Mouse (Mus musculus) heart, postnatal 0 days (tissue): ENCODE results near the gene Sost.
A peak's percentile ranks its signal among the peaks of the same experiment; 100 is the strongest.

Experiments
- CTCF ChIP-seq: IDR thresholded peaks from 2 replicates; pipeline ENCODE4 v1.5.1; 2016; ENCODE audit warnings: antibody characterized with exemption, control low read depth, low read depth
- EP300 ChIP-seq: IDR thresholded peaks from 2 replicates; pipeline ENCODE4 v1.6.1; 2016; ENCODE audit warnings: antibody characterized with exemption, low read depth

DNA sequence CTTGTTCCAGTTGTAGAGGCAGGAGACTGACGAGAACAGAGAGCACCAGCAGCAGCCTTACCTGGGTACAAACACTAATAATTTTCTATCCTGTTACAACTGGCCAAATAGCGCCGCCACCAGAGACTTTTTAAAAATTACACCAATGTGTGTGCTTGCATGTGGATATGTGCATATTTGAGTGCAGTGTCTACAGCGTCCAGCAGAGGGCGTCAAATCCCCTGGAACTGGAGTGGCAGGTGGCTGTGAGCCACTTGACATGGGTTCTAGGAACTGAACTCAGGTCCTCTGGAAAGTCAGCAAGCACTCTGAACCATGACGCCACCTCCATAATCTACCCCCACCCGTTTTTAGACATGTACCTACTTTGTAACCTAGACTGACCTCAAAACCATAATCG lies 37.4 kb upstream of the Sost start:
- no peak for TF ChIP-seq EP300
- TF ChIP-seq CTCF: peak; percentile 22; the same call in 1 of the 2 replicates
